9 mouse cellular contexts compared by ENCODE assay signal in the genomic region with DNA sequence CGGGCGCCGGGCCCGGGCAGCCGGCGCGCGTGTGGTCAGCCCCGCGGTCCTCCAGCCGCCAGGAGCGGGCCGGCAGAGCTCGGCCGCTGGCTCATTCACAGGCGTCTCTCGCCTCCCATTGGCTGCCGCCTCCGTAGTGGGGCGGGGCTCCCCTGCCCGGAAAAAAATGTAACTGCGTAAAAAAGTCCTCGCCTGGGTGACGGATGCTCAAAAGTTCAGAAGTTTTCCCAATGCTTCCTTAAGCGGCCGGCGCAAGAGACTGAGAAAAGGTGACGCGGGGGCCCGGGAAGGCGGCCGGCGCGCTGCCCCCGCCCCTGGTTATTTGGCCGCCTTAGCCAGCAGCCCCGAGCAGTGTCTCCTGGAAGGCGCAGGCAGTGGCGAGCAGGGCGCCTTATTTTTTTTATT. TPM values are rescaled to one million over a fixed set of nuclear protein-coding genes. Genes with fewer than 3 reads are reported as not detected.
DNase-seq lines count a peak whose midpoint lies in the region; ATAC-seq and TF ChIP-seq lines count a peak whose summit lies in the region.
"Had no signal": no experiment of that assay in that cellular context is flagged by ENCODE, and none has a peak within 500 bp of the region (broad histone marks: within the 10 kb centered on the region; RNA-seq: fewer than 3 reads in every experiment).

A gene (plus strand): TSS at position 206 of the 405 bp plus-strand sequence.

- under 1% methylated on average over 36 of the region's 40 CpGs for WGBS in cerebellum, adult 2 months
- 1% methylated on average over 39 of the region's 40 CpGs for WGBS in hindbrain, postnatal 0 days
- WGBS in limb, embryonic 12.5 days, result under 1% methylated on average over 40 of the region's 40 CpGs
- under 1% methylated on average over 27 of the region's 40 CpGs for WGBS in midbrain, embryonic 12.5 days
- under 1% methylated on average over 24 of the region's 40 CpGs for WGBS in stomach, postnatal 0 days

- H3K36me3 ChIP-seq in hindbrain, postnatal 0 days (ENCODE audit: insufficient read depth, low read length), result no peaks in the 10 kb centered on the region
- peaks cover 10% of the 10 kb centered on the region for H3K36me3 ChIP-seq in limb, embryonic 12.5 days
- no peaks in the 10 kb centered on the region for H3K36me3 ChIP-seq in midbrain, embryonic 12.5 days
- no peaks in the 10 kb centered on the region for H3K36me3 ChIP-seq in stomach, postnatal 0 days (ENCODE audit: control insufficient read depth, insufficient read depth, low read length)

- H3K9me3 ChIP-seq in hindbrain, postnatal 0 days (ENCODE audit: low read length), result no peaks in the 10 kb centered on the region
- no peaks in the 10 kb centered on the region for H3K9me3 ChIP-seq in limb, embryonic 12.5 days
- no peaks in the 10 kb centered on the region for H3K9me3 ChIP-seq in midbrain, embryonic 12.5 days
- H3K9me3 ChIP-seq in stomach, postnatal 0 days (ENCODE audit: control insufficient read depth, low read length), result no peaks in the 10 kb centered on the region

- no peak for TF ChIP-seq POLR2A in cerebellum, adult 2 months (IDR thresholded peaks at IDR 0.05; ENCODE audit: borderline replicate concordance, insufficient read depth, low read length)

- ATAC-seq in common myeloid progenitor, adult 5-6 weeks (replicated peaks; ENCODE audit: low read depth, poor library complexity, severe bottlenecking), result peak; percentile 67
- peak; percentile 83 for ATAC-seq in hindbrain, postnatal 0 days
- peak; percentile 80 for ATAC-seq in limb, embryonic 12.5 days (ENCODE audit: insufficient number of reproducible peaks, insufficient read depth, low FRiP score, low TSS enrichment, low read depth)
- ATAC-seq in midbrain, embryonic 12.5 days (ENCODE audit: low FRiP score, low read depth), result peak; percentile 89
- ATAC-seq in stomach, postnatal 0 days (ENCODE audit: low FRiP score, low TSS enrichment), result peak; percentile 87

- H3K4me2 ChIP-seq in hindbrain, postnatal 0 days (ENCODE audit: low read depth, low read length), result peak within 1 kb of the TSS; percentile 62
- peak within 1 kb of the TSS; percentile 71 for H3K4me2 ChIP-seq in limb, embryonic 12.5 days
- H3K4me2 ChIP-seq in midbrain, embryonic 12.5 days (replicated peaks), result peak within 1 kb of the TSS; percentile 88
- H3K4me2 ChIP-seq in stomach, postnatal 0 days (replicated peaks; ENCODE audit: low read depth), result peak within 1 kb of the TSS; percentile 89

- DNase-seq in cerebellum, adult 2 months, result peak; percentile 43 to 48
- DNase-seq in cerebellum, adult 9-10 months, result no peak
- peak; percentile 75 for DNase-seq in gastrocnemius, postnatal 10 days
- peak; percentile 77 for DNase-seq in hindbrain, postnatal 0 days (ENCODE audit: low spot score)
- peak; percentile 85 for DNase-seq in stomach, postnatal 0 days (ENCODE audit: low spot score)

- H3K27me3 ChIP-seq in cerebellum, adult 2 months (ENCODE audit: control insufficient read depth, insufficient read depth, low read length), result peaks cover 22% of the 10 kb centered on the region
- H3K27me3 ChIP-seq in hindbrain, postnatal 0 days (ENCODE audit: insufficient read depth, low read length), result peaks cover 59% of the 10 kb centered on the region
- peaks cover 85% of the 10 kb centered on the region for H3K27me3 ChIP-seq in limb, embryonic 12.5 days
- peaks cover 85% of the 10 kb centered on the region for H3K27me3 ChIP-seq in midbrain, embryonic 12.5 days
- H3K27me3 ChIP-seq in stomach, postnatal 0 days (ENCODE audit: control insufficient read depth, insufficient read depth, low read length), result peaks cover 11% of the 10 kb centered on the region; the same call in 1 of the 2 replicates
- H3K27me3 ChIP-seq: CH12.LX had no signal

- TF ChIP-seq EP300 in stomach, postnatal 0 days (optimal IDR thresholded peaks at IDR 0.05), result no peak

- peak within 1 kb of the TSS; percentile 50 for H3K9ac ChIP-seq in hindbrain, postnatal 0 days (replicated peaks; ENCODE audit: low read length)
- H3K9ac ChIP-seq in limb, embryonic 12.5 days (replicated peaks), result peak within 1 kb of the TSS; percentile 96
- H3K9ac ChIP-seq in midbrain, embryonic 12.5 days (replicated peaks), result peak within 1 kb of the TSS; percentile 53
- peak within 1 kb of the TSS; percentile 58 for H3K9ac ChIP-seq in stomach, postnatal 0 days (ENCODE audit: low read length)

- H3K4me3 ChIP-seq in cerebellum, adult 2 months (replicated peaks; ENCODE audit: insufficient read depth, low read depth, low read length), result peak within 1 kb of the TSS; percentile 17
- H3K4me3 ChIP-seq in hindbrain, postnatal 0 days (ENCODE audit: low read length), result peak within 1 kb of the TSS; percentile 42
- H3K4me3 ChIP-seq in limb, embryonic 12.5 days (replicated peaks), result peak within 1 kb of the TSS; percentile 71
- peak within 1 kb of the TSS; percentile 51 for H3K4me3 ChIP-seq in midbrain, embryonic 12.5 days
- peak within 1 kb of the TSS; percentile 54 for H3K4me3 ChIP-seq in stomach, postnatal 0 days (ENCODE audit: low read depth, low read length)

- H3K27ac ChIP-seq in cerebellum, adult 2 months (ENCODE audit: insufficient read depth, low read length), result no peak within 1 kb of the TSS
- peak within 1 kb of the TSS; percentile 69 for H3K27ac ChIP-seq in hindbrain, postnatal 0 days
- H3K27ac ChIP-seq in limb, embryonic 12.5 days, result peak within 1 kb of the TSS; percentile 99
- peak within 1 kb of the TSS; percentile 71 for H3K27ac ChIP-seq in midbrain, embryonic 12.5 days (replicated peaks)
- no peak within 1 kb of the TSS for H3K27ac ChIP-seq in stomach, postnatal 0 days (replicated peaks)

- no peaks in the 10 kb centered on the region for H3K4me1 ChIP-seq in cerebellum, adult 2 months (ENCODE audit: control insufficient read depth, insufficient read depth, low read length)
- no peaks in the 10 kb centered on the region for H3K4me1 ChIP-seq in hindbrain, postnatal 0 days (ENCODE audit: insufficient read depth, low read length)
- peaks cover 32% of the 10 kb centered on the region for H3K4me1 ChIP-seq in limb, embryonic 12.5 days (replicated peaks)
- peaks cover 43% of the 10 kb centered on the region for H3K4me1 ChIP-seq in midbrain, embryonic 12.5 days
- H3K4me1 ChIP-seq in stomach, postnatal 0 days (replicated peaks; ENCODE audit: control insufficient read depth, insufficient read depth), result peaks cover 2% of the 10 kb centered on the region; the same call in 1 of the 2 replicates

- TF ChIP-seq CTCF in cerebellum, adult 2 months (IDR thresholded peaks at IDR 0.05; ENCODE audit: borderline replicate concordance, insufficient read depth, low read depth, low read length), result no peak
- no peak for TF ChIP-seq CTCF in hindbrain, postnatal 0 days (IDR thresholded peaks at IDR 0.05; ENCODE audit: low read depth)
- TF ChIP-seq CTCF in stomach, postnatal 0 days (IDR thresholded peaks at IDR 0.05; ENCODE audit: low read depth), result no peak

RNA-seq across cellular contexts. Expression of the gene that starts here (rescaled TPM):
- polyA plus RNA-seq in cerebellum, adult 2 months (2012; rRNA removed), result 1.9 and 2.0 TPM in 2 replicates
- not detected in 2 replicates for total RNA-seq in common myeloid progenitor, adult 5-6 weeks (2017)
- total RNA-seq in gastrocnemius, postnatal 10 days (2021), result 1 to 10 TPM; 1.8 to 2.6 TPM
- total RNA-seq in hindbrain, postnatal 0 days (2014; rRNA removed), result 11.9 and 16.2 TPM in 2 replicates
- polyA plus RNA-seq in hindbrain, postnatal 0 days (2015; fragmentation: Nextera tagmentation; extraction: Ambion mirVana), result 1.8 and 2.0 TPM in 2 replicates
- polyA plus RNA-seq in limb, embryonic 12.5 days (2016; fragmentation: Nextera tagmentation; extraction: Ambion mirVana), result 7.5 and 8.5 TPM in 2 replicates
- polyA plus RNA-seq in midbrain, embryonic 12.5 days (2016; fragmentation: Nextera tagmentation; extraction: Ambion mirVana), result 5.9 and 7.6 TPM in 2 replicates
- polyA plus RNA-seq in stomach, postnatal 0 days (2015; fragmentation: Nextera tagmentation; extraction: Ambion mirVana), result 0.13 and 0.15 TPM in 2 replicates
- total RNA-seq: CH12.LX had no signal

Comparison
In these comparisons a context has a peak if more than half of its experiments do, and no peak if none do; other contexts are left out.
1. Peak in ATAC-seq in common myeloid progenitor, adult 5-6 weeks; RNA of the gene not detected or under 1 TPM.
2. Peak in DNase-seq, ATAC-seq, H3K4me3 ChIP-seq, H3K9ac ChIP-seq and H3K4me2 ChIP-seq in stomach, postnatal 0 days; RNA of the gene not detected or under 1 TPM.
3. H3K27ac ChIP-seq: peak in hindbrain, postnatal 0 days (single experiment), limb, embryonic 12.5 days (single experiment) and midbrain, embryonic 12.5 days (single experiment); none in cerebellum, adult 2 months (single experiment) and stomach, postnatal 0 days (single experiment).
4. H3K4me3 ChIP-seq: peak in every context shown above with its lines; median percentile 71 in limb, embryonic 12.5 days; 54 in stomach, postnatal 0 days; 51 in midbrain, embryonic 12.5 days; 42 in hindbrain, postnatal 0 days; 17 in cerebellum, adult 2 months.
5. Peak in every context shown above with its lines, with median percentiles within 50 percentile points of each other: ATAC-seq, H3K4me2 ChIP-seq and H3K9ac ChIP-seq.